Mouse (Mus musculus): ENCODE measurements around the gene Cdc5l. TPM values are rescaled to one million over a fixed set of nuclear protein-coding genes. Genes with fewer than 3 reads are reported as not detected.
A peak's percentile ranks its signal among the peaks of the same experiment; 100 is the strongest.

Gene Cdc5l
- polyA plus RNA-seq, 1 experiment, result 9.8 TPM

DNA sequence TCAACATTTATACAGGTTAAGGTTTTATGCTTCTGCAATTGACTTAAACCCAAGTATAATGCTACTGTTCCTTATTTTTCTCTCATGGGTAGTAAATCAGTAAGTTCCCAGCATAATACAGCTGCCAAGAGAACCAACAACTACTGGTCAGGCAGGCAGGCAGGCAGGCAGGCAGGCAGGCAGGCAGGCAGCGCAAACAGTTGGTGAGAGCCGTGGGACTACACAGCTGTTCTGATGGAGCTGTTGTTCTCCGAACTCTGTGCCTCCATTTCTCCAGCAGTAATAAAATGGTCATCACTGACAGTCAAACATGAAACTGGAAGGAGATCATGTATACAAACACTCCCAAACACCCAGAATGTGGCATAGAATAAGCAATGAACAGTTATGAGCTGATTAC lies 39.8 kb downstream of the Cdc5l start:
- Histone ChIP-seq H3K4me3 (ENCODE audit: control insufficient read depth, low read depth, low read length) (no peak overlapping the region), H3K27me3 (ENCODE audit: control insufficient read depth, insufficient read depth, low read length) (no peaks in the 10 kb centered on the region), H3K4me1 (ENCODE audit: control insufficient read depth, insufficient read depth, low read length) (no peaks in the 10 kb centered on the region), H3K36me3 (ENCODE audit: control insufficient read depth, insufficient read depth, low read length) (no peaks in the 10 kb centered on the region; the same call in 1 of the 2 replicates), H3K27ac (ENCODE audit: control insufficient read depth, insufficient read depth, low read depth, low read length) (no peak overlapping the region)
- TF ChIP-seq CTCF (IDR thresholded peaks at IDR 0.05; ENCODE audit: control insufficient read depth, insufficient read depth, insufficient replicate concordance, low read depth, low read length) (no peak), POLR2A (IDR thresholded peaks at IDR 0.05; ENCODE audit: control insufficient read depth, low read depth, low read length) (no peak)

DNA sequence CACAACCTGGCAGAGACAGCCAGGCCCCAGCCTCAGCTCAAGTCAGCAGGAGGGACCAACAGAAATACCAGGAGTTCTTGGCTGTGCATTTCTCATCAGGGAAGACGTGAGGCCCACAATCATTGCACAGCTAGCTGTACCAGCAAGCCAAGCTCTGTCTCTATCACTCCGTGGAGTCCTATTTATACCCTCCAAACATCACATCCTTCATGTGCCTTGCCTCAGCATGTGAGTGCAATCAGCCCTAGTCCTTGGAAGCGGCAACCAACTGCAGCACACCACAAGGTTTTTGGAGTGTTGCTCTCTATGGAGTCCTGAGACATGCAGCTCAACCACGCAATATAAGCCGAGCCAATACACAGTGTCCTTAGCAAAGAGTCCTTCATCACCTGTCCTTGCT lies 43.6 kb downstream of the Cdc5l start:
- TF ChIP-seq POLR2A (IDR thresholded peaks at IDR 0.05; ENCODE audit: control insufficient read depth, low read depth, low read length), result no peak
- no peak for TF ChIP-seq CTCF (IDR thresholded peaks at IDR 0.05; ENCODE audit: control insufficient read depth, insufficient read depth, insufficient replicate concordance, low read depth, low read length)
- Histone ChIP-seq H3K27me3 (ENCODE audit: control insufficient read depth, insufficient read depth, low read length) (no peaks in the 10 kb centered on the region), H3K27ac (ENCODE audit: control insufficient read depth, insufficient read depth, low read depth, low read length) (no peak overlapping the region), H3K36me3 (ENCODE audit: control insufficient read depth, insufficient read depth, low read length) (no peaks in the 10 kb centered on the region; the same call in 1 of the 2 replicates), H3K4me1 (ENCODE audit: control insufficient read depth, insufficient read depth, low read length) (no peaks in the 10 kb centered on the region), H3K4me3 (ENCODE audit: control insufficient read depth, low read depth, low read length) (no peak overlapping the region)

DNA sequence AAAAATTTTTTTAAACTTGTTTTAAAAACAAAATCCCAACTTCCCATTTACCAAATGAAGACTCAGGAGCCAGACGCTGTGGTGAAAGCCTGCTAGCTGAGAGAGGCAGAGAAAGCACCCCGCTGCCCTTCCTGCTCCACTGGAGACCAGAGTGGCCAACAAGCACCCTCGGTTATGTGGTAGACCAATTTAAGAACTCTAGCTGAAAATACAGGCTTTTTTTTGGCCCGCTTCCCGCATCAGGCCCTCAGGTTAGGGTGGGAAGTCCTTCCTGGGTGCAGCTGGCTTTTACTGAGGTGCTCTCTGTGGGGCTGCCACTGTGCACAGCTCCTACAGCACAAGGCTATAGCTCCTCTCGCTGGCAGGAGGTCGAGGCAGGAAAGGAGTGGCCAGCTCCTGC lies 46.6 kb downstream of the Cdc5l start:
- Histone ChIP-seq H3K27me3 (ENCODE audit: control insufficient read depth, insufficient read depth, low read length) (no peaks in the 10 kb centered on the region), H3K36me3 (ENCODE audit: control insufficient read depth, insufficient read depth, low read length) (no peaks in the 10 kb centered on the region), H3K27ac (ENCODE audit: control insufficient read depth, insufficient read depth, low read depth, low read length) (no peak overlapping the region), H3K4me3 (ENCODE audit: control insufficient read depth, low read depth, low read length) (no peak overlapping the region; the same call in 1 of the 2 replicates), H3K4me1 (ENCODE audit: control insufficient read depth, insufficient read depth, low read length) (no peaks in the 10 kb centered on the region)
- no peak for TF ChIP-seq CTCF (IDR thresholded peaks at IDR 0.05; ENCODE audit: control insufficient read depth, insufficient read depth, insufficient replicate concordance, low read depth, low read length)
- TF ChIP-seq POLR2A (IDR thresholded peaks at IDR 0.05; ENCODE audit: control insufficient read depth, low read depth, low read length), result no peak

DNA sequence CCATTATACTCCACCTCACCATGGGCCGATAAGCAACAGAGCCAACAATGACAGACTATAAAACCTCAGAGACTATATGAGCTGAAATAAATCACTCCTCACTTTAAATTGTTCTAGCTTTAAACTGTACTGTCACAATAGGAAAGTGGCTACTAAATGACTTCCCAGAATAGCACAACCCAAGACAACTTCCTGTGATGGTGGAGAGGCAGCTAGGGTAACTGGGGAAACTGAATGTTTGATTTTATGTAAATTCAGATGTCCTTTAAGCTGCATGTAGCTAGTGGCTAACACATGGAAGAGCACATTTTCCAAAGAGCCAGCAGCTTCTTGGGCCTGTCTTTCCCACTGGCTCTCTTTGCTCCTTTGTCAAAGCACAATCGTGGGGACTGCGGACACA lies 50.2 kb downstream of the Cdc5l start:
- Histone ChIP-seq H3K27me3 (ENCODE audit: control insufficient read depth, insufficient read depth, low read length) (no peaks in the 10 kb centered on the region), H3K4me3 (ENCODE audit: control insufficient read depth, low read depth, low read length) (no peak overlapping the region), H3K27ac (ENCODE audit: control insufficient read depth, insufficient read depth, low read depth, low read length) (no peak overlapping the region), H3K4me1 (ENCODE audit: control insufficient read depth, insufficient read depth, low read length) (no peaks in the 10 kb centered on the region), H3K36me3 (ENCODE audit: control insufficient read depth, insufficient read depth, low read length) (no peaks in the 10 kb centered on the region)
- TF ChIP-seq POLR2A (IDR thresholded peaks at IDR 0.05; ENCODE audit: control insufficient read depth, low read depth, low read length), result no peak

DNA sequence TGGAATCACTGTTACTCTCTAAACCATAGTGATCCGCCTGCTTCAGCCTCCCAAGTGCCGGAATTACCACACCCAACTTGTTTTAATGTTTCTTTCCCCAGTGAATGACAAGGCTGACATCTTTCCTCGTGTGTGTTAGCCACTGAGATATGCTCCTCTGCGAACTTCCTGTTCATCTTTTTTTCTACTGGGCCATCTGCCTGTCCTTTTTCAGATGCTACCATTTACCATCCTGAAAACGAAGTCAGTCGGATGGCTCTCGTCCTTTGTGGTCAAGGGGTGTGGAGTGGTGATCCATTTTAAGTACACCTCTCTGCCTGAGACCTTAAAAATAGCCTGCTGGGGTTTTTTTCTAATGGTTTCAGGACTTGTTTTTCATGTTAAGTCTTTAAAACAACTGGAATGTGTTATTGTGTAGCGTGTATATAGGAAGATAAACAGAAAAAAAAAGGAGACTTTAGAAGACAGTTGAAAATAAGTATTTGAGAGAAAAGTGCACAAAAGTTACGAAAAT lies 54.2 kb downstream of the Cdc5l start:
- no peaks in the 10 kb centered on the region for H3K36me3 ChIP-seq (ENCODE audit: control insufficient read depth, insufficient read depth, low read length)
- no peaks in the 10 kb centered on the region for H3K27me3 ChIP-seq (ENCODE audit: control insufficient read depth, insufficient read depth, low read length)
- H3K4me3 ChIP-seq (ENCODE audit: control insufficient read depth, low read depth, low read length), result no peak overlapping the region
- H3K27ac ChIP-seq (ENCODE audit: control insufficient read depth, insufficient read depth, low read depth, low read length), result no peak overlapping the region
- H3K4me1 ChIP-seq (ENCODE audit: control insufficient read depth, insufficient read depth, low read length), result peaks cover 4% of the 10 kb centered on the region
- TF ChIP-seq POLR2A (IDR thresholded peaks at IDR 0.05; ENCODE audit: control insufficient read depth, low read depth, low read length), result no peak
- no peak for TF ChIP-seq CTCF (IDR thresholded peaks at IDR 0.05; ENCODE audit: control insufficient read depth, insufficient read depth, insufficient replicate concordance, low read depth, low read length)

DNA sequence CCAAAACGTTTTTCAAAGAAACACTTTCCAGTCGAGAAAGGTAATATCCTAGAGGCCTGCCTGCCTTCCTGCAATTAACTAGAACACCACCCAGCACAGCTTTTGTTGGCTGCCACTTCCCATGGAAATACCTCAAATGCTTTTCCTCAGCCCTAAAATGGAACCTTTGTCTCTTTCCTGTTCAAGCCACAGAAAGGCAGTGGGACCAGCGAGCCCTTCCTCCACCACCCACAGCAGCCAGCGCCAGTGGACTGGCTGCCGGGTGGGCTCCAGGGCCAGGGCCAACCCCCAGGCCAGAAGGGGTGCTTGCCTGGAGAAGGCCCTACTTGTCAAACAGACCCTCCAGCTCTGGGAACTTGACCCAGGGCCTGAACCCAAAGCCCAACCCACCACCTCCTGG lies 56.2 kb downstream of the Cdc5l start:
- Histone ChIP-seq H3K36me3 (ENCODE audit: control insufficient read depth, insufficient read depth, low read length) (no peaks in the 10 kb centered on the region), H3K4me1 (ENCODE audit: control insufficient read depth, insufficient read depth, low read length) (peaks cover 4% of the 10 kb centered on the region), H3K27ac (ENCODE audit: control insufficient read depth, insufficient read depth, low read depth, low read length) (no peak overlapping the region), H3K4me3 (ENCODE audit: control insufficient read depth, low read depth, low read length) (no peak overlapping the region), H3K27me3 (ENCODE audit: control insufficient read depth, insufficient read depth, low read length) (no peaks in the 10 kb centered on the region)
- TF ChIP-seq CTCF (IDR thresholded peaks at IDR 0.05; ENCODE audit: control insufficient read depth, insufficient read depth, insufficient replicate concordance, low read depth, low read length) (no peak), POLR2A (IDR thresholded peaks at IDR 0.05; ENCODE audit: control insufficient read depth, low read depth, low read length) (no peak)

DNA sequence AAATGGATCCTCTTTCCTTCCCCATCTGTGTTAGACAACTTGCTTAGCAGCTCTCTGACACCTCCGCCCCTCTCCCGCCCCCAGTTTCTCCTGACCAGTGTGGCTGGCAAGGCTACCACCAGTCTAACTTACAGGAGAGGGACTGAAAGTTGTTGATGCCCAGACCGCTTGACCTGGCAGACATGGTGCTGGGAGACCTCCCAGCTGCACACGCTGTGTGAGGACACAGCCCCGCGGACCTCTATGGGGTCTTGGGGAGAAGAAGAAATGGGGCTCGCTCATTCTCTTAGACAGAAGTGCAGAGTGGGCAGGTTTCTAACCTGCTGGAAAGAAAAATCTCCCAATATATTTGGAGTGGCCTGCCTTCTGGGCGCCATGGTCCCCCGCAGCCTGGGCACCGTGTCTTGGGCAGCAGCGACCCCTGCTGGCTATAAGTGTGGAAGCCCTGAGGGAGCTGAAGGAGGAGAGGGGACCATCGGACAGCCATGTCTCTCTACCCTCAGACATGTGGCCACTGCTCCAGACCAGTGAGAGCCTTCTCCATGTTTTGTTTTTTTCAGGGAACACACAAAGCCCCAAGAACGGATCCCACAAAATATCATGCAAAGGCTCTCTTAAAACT lies 59.4 kb downstream of the Cdc5l start:
- Histone ChIP-seq H3K27me3 (ENCODE audit: control insufficient read depth, insufficient read depth, low read length) (no peaks in the 10 kb centered on the region), H3K27ac (ENCODE audit: control insufficient read depth, insufficient read depth, low read depth, low read length) (no peak overlapping the region), H3K4me3 (ENCODE audit: control insufficient read depth, low read depth, low read length) (no peak overlapping the region), H3K4me1 (ENCODE audit: control insufficient read depth, insufficient read depth, low read length) (peaks cover 4% of the 10 kb centered on the region), H3K36me3 (ENCODE audit: control insufficient read depth, insufficient read depth, low read length) (no peaks in the 10 kb centered on the region)
- TF ChIP-seq CTCF (IDR thresholded peaks at IDR 0.05; ENCODE audit: control insufficient read depth, insufficient read depth, insufficient replicate concordance, low read depth, low read length) (peak; percentile 56; the same call in 1 of the 2 replicates), POLR2A (IDR thresholded peaks at IDR 0.05; ENCODE audit: control insufficient read depth, low read depth, low read length) (no peak)
